Mouse (Mus musculus) adrenal gland, adult 2 months (tissue): Measurements from ENCODE around the gene Asb1. TPM values are rescaled to one million over a fixed set of nuclear protein-coding genes. Genes with fewer than 3 reads are reported as not detected.

Experiments
- DNase-seq: peaks from one replicate; pipeline ENCODE4 v3.0.0; 2021
- polyA plus RNA-seq: library from polyadenylated mRNA; depleted of rRNA; stranded (reverse); fragments of >200 nt; gene quantifications from 2 replicates; pipeline ENCODE4 v1.2.3, GENCODE M21; 2012
- total RNA-seq, 2 experiments: library from RNA; stranded (reverse); gene quantifications; 2 replicates each; pipeline ENCODE4 v1.2.3; 2021

Asb1 gene
- total and polyA plus RNA-seq, 3 experiments, result 6.6 to 22.0 (median 17.8) TPM

DNA sequence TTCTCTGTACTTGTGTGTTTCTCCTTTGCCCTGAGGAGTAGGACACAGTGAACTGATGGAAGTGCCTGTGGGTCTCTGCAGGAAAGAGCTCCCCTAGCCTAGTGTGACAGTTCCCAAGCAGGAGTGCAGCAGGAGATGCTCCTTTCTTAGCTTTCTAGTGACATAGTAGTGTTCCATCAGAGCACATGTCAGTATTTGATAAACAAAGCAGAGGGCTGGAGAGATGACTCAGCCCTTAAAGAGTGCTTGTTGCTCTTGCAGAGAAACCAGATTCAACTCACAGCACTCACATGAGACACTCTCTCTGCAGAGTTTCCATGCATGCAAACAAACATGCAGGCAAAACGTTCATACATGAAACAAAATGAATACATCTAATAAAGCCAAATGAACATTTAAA lies 4.9 kb downstream of the Asb1 start:
- no peak for DNase-seq

DNA sequence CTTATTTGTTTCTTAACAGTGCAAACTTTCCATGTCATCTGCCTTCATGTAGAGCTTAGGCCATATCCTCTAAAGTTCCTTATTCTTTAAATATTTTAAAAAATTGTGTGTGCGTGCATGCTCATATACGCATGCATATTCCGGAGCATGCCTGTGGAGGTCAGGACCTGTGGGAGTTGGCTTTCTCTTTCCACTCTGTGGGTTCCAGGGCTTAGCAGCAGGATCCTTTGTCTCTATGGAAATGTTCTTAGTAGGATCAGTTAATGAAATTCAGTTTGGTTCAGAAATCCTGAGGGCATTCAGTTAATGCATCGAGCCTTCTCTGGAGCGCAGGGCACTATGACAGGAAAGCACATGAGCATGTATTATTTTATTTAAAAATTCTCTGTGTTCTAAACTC lies 7.2 kb downstream of the Asb1 start:
- no peak for DNase-seq

DNA sequence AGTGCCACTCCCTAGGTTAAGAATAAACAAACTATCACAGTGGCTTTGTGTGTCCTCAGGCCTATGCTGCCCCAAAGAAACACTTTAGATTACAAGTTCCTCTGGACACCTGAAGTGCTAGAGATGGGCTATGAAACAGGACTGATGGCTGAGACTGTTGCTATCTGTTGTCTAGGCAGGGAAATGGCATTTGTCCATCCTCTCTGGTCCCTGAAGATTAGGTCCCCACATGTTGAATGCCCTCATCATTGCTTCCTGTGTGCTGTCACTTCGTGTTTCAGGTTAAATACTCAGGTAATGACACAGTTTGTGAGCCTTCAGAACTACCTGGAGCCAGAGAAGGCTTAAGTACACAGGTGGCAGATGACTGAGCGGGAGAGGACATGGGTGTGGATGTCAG lies 8.7 kb downstream of the Asb1 start:
- no peak for DNase-seq

DNA sequence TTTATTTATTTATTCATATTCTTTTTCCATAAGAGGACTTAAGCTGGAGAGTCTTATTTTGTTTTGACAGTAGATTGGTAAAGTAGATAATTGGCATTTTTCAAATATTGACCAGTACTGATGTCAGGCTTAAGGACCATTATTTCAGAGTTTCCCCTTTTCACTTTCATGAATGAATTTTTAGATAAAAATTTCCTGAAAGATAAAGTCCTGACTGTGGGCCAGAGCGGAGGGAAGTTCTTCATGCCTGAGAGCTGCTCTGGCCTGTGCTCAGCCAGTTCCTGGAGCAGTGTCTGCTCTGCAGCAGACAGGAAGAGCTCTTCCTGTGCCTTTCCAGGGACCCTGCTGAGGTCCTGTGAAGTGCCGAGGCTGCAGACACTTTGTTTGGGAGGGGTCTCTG lies 16.8 kb downstream of the Asb1 start:
- no peak for DNase-seq

DNA sequence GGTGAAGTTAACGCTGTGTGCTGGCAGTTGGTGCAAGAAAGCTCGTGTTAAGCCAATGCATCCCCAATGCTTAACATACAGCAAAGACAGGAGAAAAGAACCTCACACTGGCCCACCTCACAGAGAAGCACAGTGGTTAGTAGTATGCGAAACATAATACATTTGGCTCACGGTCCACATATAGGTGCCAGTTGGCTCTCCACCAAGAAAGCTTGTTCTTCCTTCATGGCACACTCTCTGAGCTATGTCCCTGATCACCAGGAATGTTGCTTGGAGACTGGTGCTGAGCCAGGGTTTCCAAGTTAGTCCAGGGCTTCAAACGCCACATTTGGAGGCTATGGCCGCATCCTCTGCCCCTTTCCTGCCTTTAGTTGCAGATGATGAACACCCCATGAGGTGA lies 20.9 kb downstream of the Asb1 start:
- DNase-seq, result no peak

DNA sequence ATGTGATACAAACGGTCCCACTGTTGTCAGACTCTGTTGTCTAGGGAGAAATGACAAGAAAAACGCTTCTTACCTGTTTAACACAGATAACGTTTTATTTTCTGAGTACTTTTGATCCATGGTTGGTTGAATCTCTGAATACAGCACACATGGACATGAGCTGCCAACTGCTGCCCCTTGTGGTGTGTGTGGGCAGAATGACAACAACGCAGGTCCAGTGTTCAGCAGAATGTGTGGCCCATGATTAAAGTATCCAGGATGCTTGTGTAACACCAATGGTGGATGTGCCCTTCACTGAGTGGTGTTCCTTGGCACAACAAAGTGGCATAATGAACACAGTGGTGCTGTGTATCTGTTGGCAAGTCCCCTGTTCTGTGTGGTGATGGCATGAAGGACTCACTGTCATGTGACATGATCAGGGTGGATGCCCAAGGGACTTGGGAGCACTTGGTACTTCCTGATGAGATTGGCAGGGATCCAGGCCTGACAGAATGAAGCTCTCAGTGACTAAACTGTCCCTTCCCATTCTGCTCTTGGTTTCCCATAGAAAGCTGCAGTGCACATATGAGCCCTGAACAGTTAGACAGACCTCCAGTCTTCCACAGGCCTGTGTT lies 22.7 kb downstream of the Asb1 start:
- DNase-seq, result no peak

DNA sequence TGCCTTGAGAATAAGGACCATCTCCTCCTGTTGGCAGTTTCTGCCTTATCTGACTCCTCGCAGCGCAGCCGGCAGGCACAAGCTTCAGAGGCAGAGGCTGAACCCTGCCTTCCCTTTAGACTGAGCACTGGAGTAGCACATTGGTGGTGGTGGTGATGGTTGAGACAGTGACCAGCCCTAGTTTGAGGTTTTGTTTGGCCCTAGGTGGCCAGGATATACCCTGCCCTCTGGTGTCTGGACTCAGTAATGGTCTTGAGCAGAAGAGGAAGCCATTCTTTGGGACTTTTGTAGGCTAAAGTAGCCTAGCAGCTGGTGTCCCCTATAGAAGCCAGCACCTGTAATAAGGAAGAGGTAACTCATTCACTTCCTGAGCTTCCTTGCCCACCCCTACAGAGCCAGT lies 23.7 kb downstream of the Asb1 start:
- DNase-seq, result no peak

DNA sequence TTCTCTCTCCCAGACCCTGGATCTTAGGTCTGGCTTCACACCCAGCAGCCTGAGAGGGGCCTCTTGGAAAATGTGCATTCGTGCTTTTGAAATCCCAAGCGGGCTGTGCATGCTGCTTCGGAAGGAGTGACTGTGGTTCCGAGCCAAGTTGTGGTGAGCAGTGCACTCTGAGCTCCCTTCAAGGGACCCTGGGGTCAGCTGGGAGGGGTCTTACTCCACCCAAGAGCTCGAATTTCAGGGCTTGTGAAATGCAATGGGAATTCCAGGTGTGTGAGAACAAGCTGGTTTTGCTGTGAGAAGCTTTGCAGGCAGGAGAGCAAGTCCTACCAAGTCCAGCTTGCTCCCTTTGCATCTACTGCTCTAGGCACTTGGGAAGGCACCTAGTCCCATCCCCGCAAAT lies 24.3 kb downstream of the Asb1 start:
- DNase-seq, result no peak

DNA sequence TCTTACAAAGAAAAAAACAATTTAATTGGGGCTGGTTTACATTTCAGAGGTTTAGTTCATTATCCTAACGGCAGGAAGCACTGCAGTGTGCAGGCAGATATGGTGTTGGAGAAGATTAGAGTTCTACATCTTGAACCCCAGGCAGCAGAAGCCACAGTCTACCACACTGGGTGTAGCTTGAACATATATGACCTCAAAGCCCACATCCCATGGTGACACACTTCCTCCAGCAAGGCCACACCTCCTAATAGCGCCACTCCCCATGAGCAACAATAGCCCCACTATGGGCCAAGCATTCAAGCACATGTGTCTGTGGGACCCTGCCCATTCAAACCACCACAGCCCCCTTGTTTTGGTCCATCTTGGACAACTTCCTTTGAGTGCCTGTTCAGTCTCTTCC lies 26.9 kb downstream of the Asb1 start:
- DNase-seq, result no peak

DNA sequence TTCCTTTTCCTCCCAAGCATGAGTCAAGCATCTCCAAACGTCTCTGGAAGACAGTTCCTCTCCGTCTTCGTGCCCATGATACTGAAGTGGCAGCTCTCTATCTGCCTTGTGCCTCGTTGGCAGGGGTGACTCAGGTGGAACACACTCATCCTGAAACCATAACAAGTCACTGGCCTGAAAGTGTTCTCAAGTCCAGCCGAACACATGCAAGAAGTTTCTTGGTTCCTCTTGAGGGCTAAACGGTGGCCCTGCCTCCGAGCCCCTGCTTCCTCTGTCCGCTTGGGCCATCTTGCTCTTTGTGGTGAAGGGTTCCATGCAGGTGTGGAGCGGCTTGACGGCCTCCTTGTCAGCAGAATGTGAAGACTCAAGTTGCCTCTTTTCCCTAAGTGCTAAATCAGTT lies 32.1 kb downstream of the Asb1 start:
- no peak for DNase-seq

DNA sequence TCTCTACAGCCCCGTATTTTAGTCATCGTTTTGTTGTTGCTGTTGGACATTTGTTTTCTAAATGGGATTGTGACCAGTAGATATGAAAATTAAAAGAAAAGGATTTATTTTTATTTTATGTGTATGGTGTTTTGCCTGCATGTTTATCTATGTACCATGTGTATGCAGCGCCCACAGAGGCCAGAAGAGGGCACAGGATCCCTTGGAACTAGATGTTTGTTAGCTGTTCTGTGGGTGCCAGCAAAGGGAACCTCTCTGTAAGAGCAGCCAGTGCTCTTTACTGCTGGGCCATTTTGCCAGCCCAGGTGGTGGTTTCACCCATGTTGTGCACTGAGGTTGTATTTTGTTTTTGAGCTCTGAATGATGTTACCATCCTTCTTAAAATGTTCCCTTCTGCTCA lies 33.9 kb downstream of the Asb1 start:
- peak; percentile 52 for DNase-seq

DNA sequence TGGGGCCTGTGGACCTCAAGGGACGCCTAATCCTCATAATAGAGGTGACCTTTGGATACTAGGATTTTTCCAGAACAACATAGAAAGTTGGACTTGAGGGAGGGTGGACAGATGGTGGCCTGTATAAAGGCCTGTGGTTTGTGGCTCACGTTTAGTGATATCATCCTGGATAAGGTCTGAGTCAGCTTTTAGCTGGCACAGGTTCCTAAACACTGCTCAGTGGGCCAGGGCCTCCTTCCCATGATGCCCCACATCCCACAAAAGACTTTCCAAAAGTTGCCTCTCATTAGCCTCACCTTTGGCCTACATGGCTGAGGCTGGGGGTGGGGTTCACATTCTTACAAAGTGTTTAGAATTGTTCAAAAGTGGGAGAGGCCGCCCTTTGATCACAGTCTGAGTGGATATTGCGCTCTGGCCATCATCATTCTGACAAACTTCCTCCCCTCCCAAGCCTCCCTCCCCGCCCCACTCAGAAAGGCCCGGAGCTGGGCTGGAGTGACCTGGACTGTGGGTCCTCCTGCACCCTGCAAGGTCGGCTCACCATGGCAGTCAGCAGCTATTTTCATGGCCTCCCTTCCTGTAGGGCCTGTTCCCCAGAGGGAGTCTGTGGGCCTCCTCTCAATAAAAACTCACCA lies 37.7 kb downstream of the Asb1 start:
- DNase-seq, result no peak

DNA sequence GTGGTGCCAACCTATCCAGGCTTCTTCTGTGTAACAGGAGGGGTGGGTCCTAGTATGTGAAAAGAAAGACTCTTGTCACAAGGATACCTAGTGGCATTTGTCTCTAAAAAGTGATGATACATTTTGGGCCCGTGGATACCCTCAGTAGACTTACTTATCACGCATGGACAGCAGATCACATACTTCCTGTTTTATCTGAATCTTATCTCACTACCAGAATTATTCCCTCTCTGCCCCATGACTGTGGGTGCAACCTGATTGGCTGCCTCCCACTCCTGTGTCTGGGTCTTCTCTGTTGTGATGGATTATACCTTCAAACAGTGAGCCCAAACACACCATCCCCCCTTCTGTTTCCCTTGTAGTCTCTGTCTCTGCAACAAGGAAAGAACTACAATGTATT lies 40.2 kb downstream of the Asb1 start:
- no peak for DNase-seq

DNA sequence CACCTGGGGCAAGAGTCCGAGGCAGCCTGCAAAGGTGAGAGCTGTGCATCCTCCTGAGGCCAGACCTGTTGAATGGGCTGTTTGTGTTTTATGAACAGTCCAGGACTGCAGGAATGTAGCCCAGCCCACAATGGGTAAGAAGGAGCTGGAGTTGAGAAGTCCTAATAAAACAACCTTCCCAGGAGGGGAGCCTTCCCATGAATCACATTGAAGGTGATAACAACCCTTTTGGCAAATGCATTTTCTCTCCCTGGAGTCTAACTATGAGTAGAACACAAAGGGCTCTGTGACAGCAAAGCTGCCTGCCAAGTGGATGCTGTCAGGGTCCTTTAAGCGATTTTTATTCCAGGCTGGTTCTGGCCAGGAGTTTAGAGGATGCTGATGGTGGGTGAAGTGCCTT lies 40.9 kb downstream of the Asb1 start:
- DNase-seq, result no peak

DNA sequence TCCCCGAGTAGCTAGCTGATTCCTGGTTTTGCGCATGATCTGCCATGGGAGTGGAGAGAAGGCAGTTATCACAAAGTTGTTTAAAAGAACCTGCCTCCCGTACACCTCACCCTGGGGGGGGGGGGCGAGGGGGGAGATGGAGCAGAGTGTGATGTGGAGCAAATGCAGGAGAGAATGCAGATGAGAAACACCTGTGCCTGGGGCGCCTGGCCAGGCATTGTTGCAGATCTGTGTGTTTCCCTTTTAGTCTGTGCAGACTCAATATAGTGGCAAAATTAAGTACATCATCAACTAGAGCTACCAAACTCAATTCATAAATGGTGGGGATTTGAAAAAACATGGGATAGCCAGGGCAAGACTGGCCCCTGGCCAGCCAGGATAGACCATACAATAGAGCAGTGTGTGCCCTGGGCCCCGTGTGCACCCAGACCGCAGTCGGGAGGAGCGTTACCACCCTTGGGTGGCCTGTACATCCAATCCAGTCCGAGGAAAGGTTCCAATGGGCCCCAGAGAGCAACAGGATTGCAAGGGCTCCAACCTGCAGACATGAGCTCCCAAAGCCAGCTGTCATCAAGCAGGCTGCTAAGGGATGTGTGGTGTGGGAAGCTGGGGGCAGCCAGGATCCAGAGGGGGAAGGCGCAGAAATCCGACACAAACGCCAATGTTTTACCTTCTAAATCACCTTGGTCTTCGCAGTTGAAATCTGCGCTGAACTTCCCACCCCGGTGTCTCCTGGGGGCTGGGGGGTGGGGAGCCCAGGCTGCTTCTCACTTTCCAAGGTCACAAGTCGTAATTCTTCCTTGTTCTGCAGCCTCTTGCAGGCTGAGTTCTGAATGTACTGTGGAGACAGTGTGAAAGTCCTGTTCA lies 44.9 kb downstream of the Asb1 start:
- DNase-seq, result no peak

DNA sequence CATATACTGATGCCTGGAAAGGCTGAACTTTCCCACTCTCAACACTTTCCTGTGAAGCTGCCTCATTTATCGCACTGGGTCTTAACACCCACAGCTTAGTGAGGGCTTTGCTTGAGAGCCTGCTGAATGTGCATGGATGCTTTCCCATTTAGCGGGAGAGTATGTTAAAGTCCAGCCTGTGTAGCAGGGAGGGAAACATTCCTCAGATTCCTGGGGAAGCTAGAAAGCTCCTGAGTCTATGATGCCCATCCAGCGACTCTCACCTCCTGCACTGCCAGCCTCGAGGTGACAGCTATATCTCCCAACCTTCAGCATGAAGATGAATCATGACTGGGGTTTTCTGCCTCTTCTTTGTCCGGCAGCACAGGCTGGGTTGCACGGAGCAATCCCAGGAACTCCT lies 49.4 kb downstream of the Asb1 start:
- DNase-seq, result no peak

DNA sequence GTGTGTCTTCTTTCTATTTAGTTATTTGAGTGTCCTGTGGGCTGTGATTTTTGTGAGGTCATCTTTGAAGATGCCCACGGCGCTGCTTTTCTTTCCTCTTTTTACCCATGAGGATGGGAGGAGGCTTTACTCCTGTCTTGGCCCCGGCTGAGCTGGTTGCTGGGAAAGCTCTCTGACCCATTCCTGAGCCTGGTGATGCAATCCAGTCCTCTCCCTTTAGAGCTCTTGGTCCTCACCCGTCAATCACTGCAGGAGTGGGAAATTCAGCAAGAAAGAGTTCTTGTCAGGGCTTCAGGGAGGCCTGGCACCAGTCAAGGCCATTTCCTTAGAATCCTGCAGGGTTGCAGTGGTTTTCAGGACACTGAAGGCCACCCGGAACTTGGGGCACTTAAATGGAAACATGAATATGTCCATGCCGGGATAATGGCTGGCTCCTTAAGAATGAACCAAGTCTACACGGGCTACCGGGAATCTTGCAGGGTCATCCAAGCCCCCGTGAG lies 55.2 kb downstream of the Asb1 start:
- peak; percentile 51 for DNase-seq

DNA sequence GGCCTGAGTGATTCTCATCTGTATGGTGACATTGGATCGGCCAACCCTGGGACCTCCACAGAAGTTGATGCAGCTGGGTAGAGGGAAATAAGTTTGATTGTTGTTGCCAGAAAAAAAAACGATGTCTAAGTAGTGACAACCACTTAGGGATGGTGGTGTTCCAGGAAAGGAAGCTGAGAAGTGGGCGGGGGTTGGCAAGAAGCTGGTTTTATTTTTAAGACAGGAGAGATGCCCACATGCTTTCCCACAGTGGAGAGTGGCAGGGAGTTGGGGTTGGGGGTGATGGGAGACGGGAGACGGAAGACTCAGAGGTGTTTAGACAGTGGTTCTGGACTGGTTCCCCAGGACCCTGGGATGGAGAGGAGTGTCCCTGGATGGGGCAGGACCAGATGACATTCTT lies 57.3 kb downstream of the Asb1 start:
- no peak for DNase-seq

DNA sequence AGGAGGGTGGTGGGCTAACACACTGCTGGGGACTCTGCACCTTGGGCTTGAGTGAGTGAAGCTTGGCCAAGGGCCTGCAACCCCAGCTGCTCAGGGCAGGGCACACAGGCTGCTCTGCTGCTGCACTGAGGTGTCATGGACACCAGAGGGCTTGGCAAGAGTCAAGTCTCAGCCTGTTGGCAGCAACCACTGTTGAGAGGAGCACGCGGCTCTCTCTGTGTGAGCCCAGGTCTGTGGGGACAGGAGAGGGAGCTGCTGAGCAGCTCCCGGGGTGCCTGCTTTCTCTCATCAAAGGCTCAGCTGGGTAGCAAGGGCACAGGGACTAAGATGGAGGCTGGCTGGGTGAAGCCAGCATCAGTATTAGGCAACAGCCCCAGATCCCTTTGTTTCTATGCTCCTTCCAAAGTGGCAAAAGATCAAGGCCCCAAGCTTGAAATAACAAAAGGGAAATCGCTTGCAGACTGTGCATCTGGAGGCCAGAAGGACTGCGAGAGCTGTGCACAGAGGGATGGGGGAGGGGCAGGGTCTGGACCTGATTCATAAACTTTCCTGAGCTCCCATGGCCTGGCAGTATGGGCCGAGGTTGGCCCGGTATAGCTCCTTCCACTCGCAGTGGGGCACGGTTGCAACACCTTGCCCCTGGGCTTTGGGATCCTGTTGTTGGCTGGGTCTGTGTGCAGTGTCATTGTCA lies 60.5 kb downstream of the Asb1 start:
- DNase-seq, result peak; percentile 78

DNA sequence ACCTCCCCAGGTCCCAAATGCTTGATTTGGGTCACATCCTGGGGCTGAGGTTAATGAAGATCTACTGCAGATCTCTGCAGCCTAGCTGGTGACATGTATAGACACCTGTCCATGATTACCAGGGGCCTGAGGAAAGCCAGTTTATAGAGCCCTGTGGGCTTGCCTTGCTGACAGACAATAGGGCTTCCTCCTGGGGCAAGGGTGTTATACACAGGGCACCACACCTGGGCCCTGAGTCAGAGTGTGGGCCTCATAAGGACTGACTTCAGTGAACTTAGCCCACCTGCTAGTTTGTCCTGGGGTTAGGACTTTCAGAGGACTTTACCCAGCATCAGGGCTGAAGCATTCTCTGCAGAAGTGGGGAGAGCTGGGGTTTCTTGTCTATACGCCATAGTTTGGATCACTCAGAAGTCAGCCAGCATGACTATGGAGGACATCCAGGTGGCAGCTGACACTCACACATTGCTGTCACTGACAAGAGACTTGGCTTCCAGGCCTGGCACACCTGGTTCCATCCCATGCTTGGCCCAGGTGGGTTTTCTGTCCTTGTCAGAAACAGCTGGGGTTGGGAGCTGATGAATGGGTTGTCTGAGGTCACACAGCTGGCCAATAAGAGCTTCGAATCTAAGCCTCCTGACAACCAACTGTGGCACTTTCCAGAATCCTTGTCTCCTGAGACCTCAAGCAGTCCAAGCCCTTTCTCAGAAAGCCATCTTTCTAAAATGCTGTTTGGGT lies 61.2 kb downstream of the Asb1 start:
- DNase-seq, result no peak

DNA sequence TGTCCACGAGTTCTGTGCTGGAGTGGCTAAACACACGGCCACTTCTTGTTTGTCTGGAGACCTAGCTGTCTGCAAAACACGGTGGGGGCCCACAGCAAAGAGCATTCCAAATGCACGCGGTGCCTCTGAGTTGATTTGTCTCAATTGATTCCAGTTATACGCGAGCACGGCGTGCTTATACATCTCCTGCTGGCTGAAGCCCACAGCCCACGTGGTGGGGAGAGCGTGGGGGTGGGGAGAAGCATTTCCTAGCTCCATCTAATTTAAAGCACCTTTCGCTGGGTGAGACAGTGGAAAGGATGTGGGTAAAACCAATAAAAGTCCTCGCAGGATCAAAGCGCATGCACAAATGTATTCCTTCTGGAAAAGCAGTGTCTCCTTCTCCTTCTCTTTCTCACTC lies 65.3 kb downstream of the Asb1 start:
- DNase-seq, result no peak

DNA sequence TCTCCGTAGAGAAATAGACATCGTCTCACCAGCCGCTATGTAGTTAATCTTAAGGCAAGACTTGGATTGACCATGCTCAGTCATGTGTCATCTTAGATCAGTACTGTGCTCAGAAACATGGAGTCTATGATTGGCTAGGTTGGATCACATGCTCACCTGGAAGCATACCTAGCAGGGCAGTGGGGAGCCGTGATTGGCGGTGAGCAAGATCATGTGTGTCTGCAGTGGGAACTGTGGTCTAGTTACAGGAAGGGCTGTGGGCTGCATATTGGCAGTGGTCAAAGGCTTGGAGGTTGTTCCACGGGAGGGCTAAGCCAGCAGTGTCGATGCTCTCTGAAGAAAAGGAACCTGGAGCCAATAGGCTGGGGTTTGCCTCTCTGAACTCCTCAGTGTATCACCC lies 66.4 kb downstream of the Asb1 start:
- no peak for DNase-seq
